Mouse (Mus musculus) heart, adult 2 months (tissue): Measurements from ENCODE around the gene Atp6v0d1. TPM values are rescaled to one million over a fixed set of nuclear protein-coding genes. Genes with fewer than 3 reads are reported as not detected.

Experiments used
- DNase-seq, 2 experiments: peaks; one replicate each; pipeline ENCODE4 v3.0.0; 2021
- H3K27ac ChIP-seq: fragments of 200-600 bp; 2 replicates; pipeline ENCODE4 v1.8.1; 2022
- H3K27me3 ChIP-seq: fragments of 200-500 bp; 2 replicates; pipeline ENCODE4 v1.6.1; 2012; ENCODE audit warnings: mild to moderate bottlenecking, low read length, inconsistent platforms, mixed read lengths; ENCODE audit not compliant: control insufficient read depth, insufficient read depth
- H3K36me3 ChIP-seq: fragments of 200-500 bp; 2 replicates; pipeline ENCODE4 v1.6.1; 2012; ENCODE audit warnings: low read length, inconsistent platforms; ENCODE audit not compliant: control insufficient read depth, insufficient read depth
- H3K4me1 ChIP-seq: fragments of 200-500 bp; 2 replicates; pipeline ENCODE4 v1.6.1; 2011; ENCODE audit warnings: low read length; ENCODE audit not compliant: control insufficient read depth, insufficient read depth
- H3K4me3 ChIP-seq: fragments of 200-600 bp; 2 replicates; pipeline ENCODE4 v1.8.1; 2022
- H3K79me2 ChIP-seq: fragments of 200-500 bp; replicated peaks from 2 replicates; pipeline ENCODE4 v1.6.1; 2012; ENCODE audit warnings: mild to moderate bottlenecking, inconsistent platforms, low read length, moderate library complexity, mixed read lengths; ENCODE audit not compliant: control insufficient read depth, insufficient read depth
- H3K9ac ChIP-seq: fragments of 200-500 bp; 2 replicates; pipeline ENCODE4 v1.6.1; 2012; ENCODE audit warnings: low read depth, mild to moderate bottlenecking, control low read depth, inconsistent platforms, low read length, mixed read lengths
- CTCF ChIP-seq: fragments of 200-600 bp; IDR thresholded peaks from 2 replicates; pipeline ENCODE4 v1.8.1; 2022; ENCODE audit warnings: antibody characterized with exemption, mild to moderate bottlenecking, moderate library complexity
- EP300 ChIP-seq: fragments of 200-500 bp; IDR thresholded peaks from 2 replicates; pipeline ENCODE4 v1.6.1; 2011; ENCODE audit warnings: low read depth, low read length, control low read depth; ENCODE audit not compliant: insufficient read depth
- POLR2A ChIP-seq: fragments of 200-500 bp; IDR thresholded peaks from 2 replicates; pipeline ENCODE4 v1.6.1; 2011; ENCODE audit warnings: mild to moderate bottlenecking, low read depth, low read length, control low read depth; ENCODE audit not compliant: insufficient read depth
- WGBS: fragments of 180-500 bp; shearing (Covaris S2); methylation state at CpG from one replicate; pipeline ENCODE4 v1.1.7; 2018; 5-methylcytosine and 5-hydroxymethylcytosine counted together
- intact Hi-C: fragments of 180-260 bp; cut with DNase I; formaldehyde crosslinking; loops from one replicate; pipeline ENCODE4 v1.15.1; 2025
- polyA plus RNA-seq: library from polyadenylated mRNA; depleted of rRNA; stranded (reverse); fragments of >200 nt; gene quantifications from 2 replicates; pipeline ENCODE4 v1.2.3, GENCODE M21; 2012
- total RNA-seq, 2 experiments: library from RNA; stranded (reverse); gene quantifications; 2 replicates each; pipeline ENCODE4 v1.2.3; 2021

Gene Atp6v0d1
- total and polyA plus RNA-seq, 3 experiments = 46.4 to 61.7 (median 48.9) TPM

DNA sequence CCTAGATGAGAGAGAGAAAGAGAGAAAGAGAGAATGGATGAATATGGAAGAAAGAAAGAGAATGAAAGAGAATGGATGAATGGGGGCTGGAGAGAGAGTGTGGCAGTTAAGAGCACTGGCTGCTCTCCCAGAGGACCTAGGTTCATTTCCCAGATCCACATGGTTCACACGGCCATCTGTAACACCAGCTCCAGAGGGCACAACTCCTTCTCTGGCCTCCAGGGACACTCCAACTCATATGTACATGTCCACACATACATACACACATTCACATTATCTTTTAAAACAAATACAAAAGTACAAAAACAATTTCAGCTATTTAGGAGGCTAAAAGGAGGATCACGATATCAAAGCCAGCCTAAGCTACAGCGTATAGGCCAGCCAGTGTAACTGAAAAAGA, 3.0 kb downstream of the Atp6v0d1 start:
- H3K27ac ChIP-seq = no peak overlapping the region
- no peaks in the 10 kb centered on the region for H3K27me3 ChIP-seq
- intact Hi-C loops = no loop called here
- no peak overlapping the region for H3K4me3 ChIP-seq
- H3K9ac ChIP-seq = no peak overlapping the region
- H3K4me1 ChIP-seq = peaks cover 6% of the 10 kb centered on the region
- H3K79me2 ChIP-seq = peaks cover 3% of the 10 kb centered on the region
- 76% methylated on average over 3 of the region's 3 CpGs for WGBS
- peaks cover 3% of the 10 kb centered on the region for H3K36me3 ChIP-seq
- DNase-seq = no peak
- no peak for TF ChIP-seq POLR2A
- no peak for TF ChIP-seq CTCF
- no peak for TF ChIP-seq EP300

DNA sequence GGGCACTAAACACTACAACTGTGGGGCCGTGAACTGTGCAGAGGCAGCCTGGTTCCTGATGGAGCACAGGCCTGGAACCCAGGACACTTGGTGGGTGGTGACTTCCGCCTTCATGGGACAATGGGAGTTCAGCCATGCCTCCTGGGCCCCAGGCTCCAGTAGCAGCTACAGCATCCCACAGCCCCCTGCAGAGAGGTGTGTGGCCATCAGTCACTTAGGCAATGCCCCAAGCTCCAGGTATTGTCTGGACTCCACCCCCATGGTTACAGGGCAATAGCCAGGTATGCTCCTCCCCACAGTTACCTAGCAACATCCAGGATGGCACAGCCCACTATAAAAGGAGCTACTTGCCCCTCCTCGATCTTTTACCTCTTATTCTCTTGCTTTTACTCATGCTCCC, 10.6 kb downstream of the Atp6v0d1 start:
- intact Hi-C loops = loop anchor here (2.0 kb wide), 1 partner anchor 22 kb away; no protein-coding TSS in a partner anchor

GRCm38 (mm10) chr8:105554087-105554486, 11.8 kb downstream of the Atp6v0d1 start:
- H3K4me3 ChIP-seq = no peak overlapping the region
- H3K9ac ChIP-seq = no peak overlapping the region
- H3K36me3 ChIP-seq = no peaks in the 10 kb centered on the region
- H3K27me3 ChIP-seq = no peaks in the 10 kb centered on the region
- DNase-seq = peak; percentile 54 to 59
- H3K27ac ChIP-seq = no peak overlapping the region
- TF ChIP-seq CTCF (peak; percentile 98), EP300 (peak; percentile 89), POLR2A (no peak)
- intact Hi-C loops = loop anchor here (1.0 to 5.0 kb wide), 5 partner anchors 21 to 157 kb away; partner anchors contain the start of genes Kctd19 and Lrrc36
- H3K79me2 ChIP-seq = peaks cover 2% of the 10 kb centered on the region
- peaks cover 4% of the 10 kb centered on the region for H3K4me1 ChIP-seq

More for the DNA sequence above, 10.6 kb downstream of the Atp6v0d1 start:
- H3K79me2 ChIP-seq = peaks cover 4% of the 10 kb centered on the region
- no peaks in the 10 kb centered on the region for H3K36me3 ChIP-seq
- peaks cover 4% of the 10 kb centered on the region for H3K4me1 ChIP-seq
- DNase-seq = no peak
- H3K27ac ChIP-seq = no peak overlapping the region
- no peak for TF ChIP-seq EP300
- no peak overlapping the region for H3K9ac ChIP-seq
- no peak overlapping the region for H3K4me3 ChIP-seq
- no peaks in the 10 kb centered on the region for H3K27me3 ChIP-seq
- WGBS = 89% methylated on average over 3 of the region's 3 CpGs

DNA sequence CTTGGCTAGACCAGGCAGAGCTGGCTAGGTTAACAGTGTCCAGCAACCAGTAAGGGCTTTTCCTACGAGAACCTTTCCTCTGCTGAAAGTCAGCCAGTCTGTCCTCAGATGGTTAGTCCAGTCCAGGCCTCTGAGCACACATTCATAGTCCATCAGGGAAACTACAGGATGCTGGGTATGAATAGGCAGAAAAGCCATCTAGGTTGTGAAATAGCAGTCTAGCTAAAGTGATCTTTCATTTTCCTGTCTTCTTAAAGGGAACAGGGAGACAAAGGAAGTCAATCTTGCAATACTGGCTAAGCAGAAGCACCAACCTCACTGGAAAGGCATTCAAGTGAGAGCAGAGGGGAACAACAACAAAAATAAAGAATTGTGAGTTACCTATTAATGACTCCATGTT, 13.0 kb downstream of the Atp6v0d1 start:
- TF ChIP-seq POLR2A = no peak
- no peak for TF ChIP-seq CTCF
- TF ChIP-seq EP300 = no peak
- H3K36me3 ChIP-seq = no peaks in the 10 kb centered on the region
- intact Hi-C loops = loop anchor here (5.0 kb wide), 2 partner anchors 141 to 156 kb away; partner anchors contain the start of genes Kctd19 and Lrrc36
- H3K79me2 ChIP-seq = peaks cover 2% of the 10 kb centered on the region
- H3K4me1 ChIP-seq = peaks cover 4% of the 10 kb centered on the region
- H3K27ac ChIP-seq = no peak overlapping the region
- H3K4me3 ChIP-seq = no peak overlapping the region
- H3K27me3 ChIP-seq = no peaks in the 10 kb centered on the region
- 16% methylated on average over 1 of the region's 1 CpGs for WGBS
- DNase-seq = no peak
- H3K9ac ChIP-seq = no peak overlapping the region

DNA sequence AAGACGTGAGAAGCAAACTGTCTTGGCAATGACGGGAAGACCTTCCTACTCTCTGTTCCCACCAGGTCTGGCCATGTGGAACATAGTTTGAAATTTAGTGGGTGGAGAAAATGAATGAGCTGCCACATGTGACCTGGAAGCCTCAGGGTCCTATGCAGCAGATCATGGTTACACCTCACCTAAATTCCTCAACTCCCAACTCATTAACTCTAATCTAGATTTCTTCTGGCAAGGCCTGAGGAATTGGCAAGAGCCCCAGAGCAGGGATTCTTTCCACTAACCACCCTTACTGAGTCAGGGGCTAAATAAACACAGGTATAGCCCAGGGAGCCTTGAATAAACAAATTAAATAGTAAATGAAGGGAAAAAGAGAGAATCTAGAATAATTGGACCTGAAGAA, 13.8 kb downstream of the Atp6v0d1 start:
- DNase-seq = no peak
- Histone ChIP-seq H3K4me3 (no peak overlapping the region), H3K4me1 (peaks cover 7% of the 10 kb centered on the region), H3K79me2 (peaks cover 2% of the 10 kb centered on the region), H3K36me3 (no peaks in the 10 kb centered on the region), H3K9ac (no peak overlapping the region), H3K27ac (no peak overlapping the region), H3K27me3 (no peaks in the 10 kb centered on the region)
- WGBS = 77% methylated on average over 2 of the region's 2 CpGs
- intact Hi-C loops = loop anchor here (5.0 kb wide), 2 partner anchors 140 to 155 kb away; partner anchors contain the start of genes Kctd19 and Lrrc36
- TF ChIP-seq POLR2A = no peak
- no peak for TF ChIP-seq CTCF
- no peak for TF ChIP-seq EP300

DNA sequence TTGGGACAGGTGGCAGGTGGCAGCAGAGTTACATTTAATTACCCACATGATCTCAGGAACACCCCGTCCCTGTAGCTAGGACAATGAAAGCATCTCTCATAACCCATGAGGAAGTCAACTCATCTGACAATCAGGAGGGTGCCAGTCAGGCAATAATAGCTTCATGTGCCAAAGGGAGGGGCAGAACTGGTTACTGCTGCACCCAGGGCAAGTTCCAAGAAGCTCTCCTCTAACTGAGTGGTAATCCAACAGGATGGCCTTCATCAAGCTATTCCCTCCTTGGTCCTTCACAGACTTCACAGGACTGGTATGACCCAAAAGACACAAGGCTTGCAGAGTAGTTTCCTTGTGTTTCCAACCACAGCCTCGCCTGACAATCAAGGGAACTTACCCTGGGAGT, 15.8 kb downstream of the Atp6v0d1 start:
- DNase-seq = no peak
- TF ChIP-seq POLR2A (no peak), CTCF (no peak), EP300 (no peak)
- H3K9ac ChIP-seq = no peak overlapping the region
- no peak overlapping the region for H3K27ac ChIP-seq
- WGBS = 67% methylated on average over 2 of the region's 2 CpGs
- H3K27me3 ChIP-seq = no peaks in the 10 kb centered on the region
- peaks cover under 1% of the 10 kb centered on the region for H3K79me2 ChIP-seq
- intact Hi-C loops = loop anchor here (5.0 kb wide), 2 partner anchors 138 to 153 kb away; partner anchors contain the start of genes Kctd19 and Lrrc36
- H3K36me3 ChIP-seq = no peaks in the 10 kb centered on the region; the same call in 1 of the 2 replicates
- peaks cover 23% of the 10 kb centered on the region for H3K4me1 ChIP-seq
- no peak overlapping the region for H3K4me3 ChIP-seq
